Mouse (Mus musculus) right cerebral cortex, postnatal 14 days (tissue): ENCODE data around the gene Hsd3b5.
"Not testable (repeated sequence)": the region's sequence is repeated elsewhere in the genome, so short reads cannot be mapped to it uniquely, and the experiment has no call there.

ENCODE experiments used
- DNase-seq: peaks from one replicate; pipeline ENCODE4 v3.0.0; 2022

The Hsd3b5 gene

DNA sequence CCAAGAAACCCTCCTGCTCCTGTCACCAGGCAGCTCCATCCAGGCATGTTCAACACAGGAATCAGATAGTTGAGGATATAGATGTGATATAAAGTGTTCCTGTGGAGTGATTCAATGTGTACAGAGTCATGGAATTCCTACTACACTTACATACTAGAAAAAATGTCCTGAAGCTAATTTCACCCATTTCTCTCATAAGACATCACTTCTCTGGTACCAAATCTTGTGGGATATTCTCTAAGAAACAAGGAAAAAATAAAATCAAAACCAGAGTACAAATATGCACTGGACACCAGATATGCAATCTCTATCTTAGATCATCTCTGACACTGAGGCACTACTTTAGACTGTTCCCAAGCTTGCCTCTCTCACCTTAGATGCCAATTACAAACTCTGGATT lies at the start of gene Hsd3b5:
Gene Hsd3b5 (minus strand): TSS at position 101 of the 400 bp plus-strand sequence.
- no peak for DNase-seq

DNA sequence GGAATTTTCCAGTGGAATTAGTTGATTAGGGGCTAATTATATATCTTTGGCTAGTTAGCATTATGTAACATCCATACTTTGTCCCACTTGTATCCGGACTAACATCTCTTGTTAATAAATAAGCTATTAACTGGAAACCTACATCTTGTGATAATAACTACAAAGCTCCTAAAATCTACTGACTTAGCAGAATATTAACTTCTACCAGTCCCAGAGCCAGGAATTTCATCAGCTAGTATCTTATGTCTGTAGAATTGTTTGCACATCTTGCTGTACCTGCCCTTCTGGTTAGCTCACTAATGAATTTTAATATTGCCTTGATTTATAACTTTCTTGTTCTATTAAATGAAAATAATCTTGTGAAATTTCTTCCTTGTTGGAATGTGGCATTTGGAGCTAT lies 5.1 kb upstream of the Hsd3b5 start:
- no peak for DNase-seq

DNA sequence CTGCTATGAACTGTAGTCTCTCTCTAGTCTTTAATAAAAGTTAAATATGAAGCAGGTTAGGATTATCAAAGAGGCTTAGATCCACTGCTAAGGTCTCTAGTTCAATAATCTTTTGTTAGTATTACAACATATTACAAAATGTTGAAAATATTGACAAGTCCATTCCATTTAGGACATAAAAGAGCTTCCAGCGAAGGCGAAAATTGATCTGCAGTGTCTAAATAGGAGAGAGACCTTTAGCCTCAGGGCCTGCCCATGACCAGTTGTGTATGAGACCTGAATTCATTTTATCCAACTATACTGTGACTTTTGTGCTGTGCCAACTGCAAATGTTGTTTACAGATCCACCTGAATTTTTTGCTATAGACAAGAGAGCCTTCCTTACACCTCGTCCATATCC lies 419 bp downstream of the Hsd3b5 start:
- no peak for DNase-seq

DNA sequence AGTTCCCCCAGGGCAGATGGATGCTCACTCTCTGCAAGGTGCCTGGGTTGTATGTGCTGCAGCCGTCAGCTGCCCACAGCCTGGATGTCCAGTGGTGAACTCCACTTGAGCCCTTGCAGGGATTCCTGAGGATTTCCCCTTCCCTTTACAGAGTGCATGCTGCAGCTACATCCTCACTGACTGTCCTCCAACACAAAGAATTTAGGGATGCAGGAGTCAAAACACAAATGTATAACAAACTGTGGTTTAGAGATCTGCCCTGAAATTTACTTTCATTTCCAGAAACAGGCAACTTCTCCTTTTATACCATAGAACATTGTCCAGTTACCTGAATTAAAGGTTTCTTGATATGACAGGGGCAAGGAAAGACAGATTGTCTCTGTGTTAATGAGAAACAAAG lies 13.3 kb downstream of the Hsd3b5 start:
- DNase-seq, result not testable (repeated sequence)

DNA sequence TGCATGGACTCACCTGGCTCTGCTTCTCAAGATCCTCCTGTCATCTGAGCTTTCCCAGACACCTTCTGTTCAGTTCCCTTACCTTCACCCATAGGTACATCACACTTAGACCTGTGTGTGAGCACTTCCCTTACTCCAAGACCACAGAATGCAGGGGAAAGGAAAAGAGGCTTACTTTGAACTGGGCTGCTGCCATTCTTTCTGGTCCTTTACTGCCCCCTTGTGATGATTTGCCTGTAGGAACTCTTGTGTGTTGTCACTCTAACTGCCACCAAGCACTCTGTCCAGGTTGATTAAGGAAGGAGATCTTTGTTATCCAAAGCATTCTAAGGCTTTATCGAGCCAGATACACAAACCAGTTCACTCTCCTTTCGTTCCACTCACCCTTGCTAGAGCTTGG lies 13.8 kb downstream of the Hsd3b5 start:
- DNase-seq, result not testable (repeated sequence)

DNA sequence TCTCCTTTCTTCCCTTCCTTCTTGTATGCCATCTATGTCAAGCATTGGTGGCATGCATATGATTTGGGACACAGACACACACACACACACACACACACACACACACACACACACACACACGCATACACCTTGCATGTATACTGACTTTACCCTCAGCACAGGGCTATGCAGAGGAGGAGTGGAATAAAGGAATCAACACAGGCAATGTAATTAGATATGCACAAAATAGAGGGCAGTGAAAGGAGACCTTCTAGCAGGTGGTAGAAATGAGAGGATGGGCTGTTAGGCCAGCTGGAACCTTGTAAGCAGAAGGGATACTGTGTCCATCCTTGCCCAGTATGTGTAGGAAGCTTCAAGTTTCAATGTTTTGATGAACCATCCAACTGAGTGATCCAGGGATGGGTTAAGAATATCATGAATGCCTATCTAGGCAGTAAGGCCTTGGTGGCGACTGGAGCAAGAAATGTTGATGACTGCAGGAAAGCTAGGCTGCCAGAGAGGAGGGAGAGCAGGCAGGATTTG lies 15.6 kb downstream of the Hsd3b5 start:
- not testable (repeated sequence) for DNase-seq

DNA sequence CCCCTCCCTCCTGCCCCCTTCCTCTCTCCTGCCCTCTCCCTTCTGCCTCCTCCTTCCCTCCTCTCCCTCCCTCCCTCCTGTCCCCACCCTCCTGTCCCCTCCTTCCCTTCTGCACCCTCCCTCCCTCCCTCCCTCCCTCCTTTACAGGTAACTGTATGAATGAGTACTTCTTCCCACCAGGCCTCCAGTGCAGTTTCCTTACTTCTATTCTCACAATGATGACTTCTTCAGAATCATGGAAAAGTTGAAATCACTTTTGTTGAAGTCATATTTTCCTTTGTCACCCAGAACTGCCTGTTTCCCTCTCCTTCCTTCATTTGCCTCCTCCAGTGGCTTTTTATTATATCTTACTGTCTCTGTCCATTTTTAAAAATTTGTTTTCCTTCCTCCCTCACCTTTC lies 16.1 kb downstream of the Hsd3b5 start:
- DNase-seq, result no peak

DNA sequence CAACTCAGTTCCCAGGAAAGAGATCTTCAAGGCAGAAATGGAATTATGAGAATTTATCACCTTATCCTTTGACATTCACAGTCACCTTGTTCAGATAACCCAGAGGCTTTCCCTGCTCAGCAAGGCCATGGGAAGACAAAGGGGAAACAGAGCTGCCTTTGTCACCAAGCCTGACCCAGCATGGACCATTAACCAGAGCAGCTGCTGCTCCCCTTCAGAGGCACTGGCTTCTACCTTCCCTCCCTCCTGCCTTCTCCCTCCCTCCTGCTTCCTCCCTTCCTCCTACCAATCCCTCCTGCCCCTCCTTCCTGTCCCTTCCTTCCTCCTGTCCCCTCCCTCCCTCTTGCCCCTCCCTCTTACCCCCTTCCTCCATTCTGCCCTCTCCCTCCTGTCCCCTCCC lies 16.5 kb downstream of the Hsd3b5 start:
- not testable (repeated sequence) for DNase-seq

DNA sequence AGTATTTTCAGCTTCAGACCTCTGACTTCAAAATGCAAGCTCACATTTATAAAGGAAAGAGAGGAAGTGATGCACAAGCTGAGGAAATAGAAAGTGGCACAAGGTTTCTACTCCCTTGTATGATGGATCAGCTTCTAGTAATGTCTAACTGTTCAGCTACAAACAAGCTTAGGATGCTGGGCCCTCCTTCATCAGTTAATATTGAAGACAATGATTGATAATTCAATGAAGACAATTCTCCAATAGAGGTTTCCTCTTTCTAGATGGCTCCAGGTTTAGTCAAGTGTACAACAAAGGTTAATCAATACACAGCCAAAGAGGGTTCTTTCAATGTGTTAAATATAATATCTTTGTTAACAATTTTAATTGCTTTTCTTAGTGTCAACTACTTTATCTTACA lies 41.3 kb downstream of the Hsd3b5 start, which contains the start of gene Gm10681:
Gene Gm10681 (minus strand): TSS at position 101 of the 400 bp plus-strand sequence.
- no peak for DNase-seq

DNA sequence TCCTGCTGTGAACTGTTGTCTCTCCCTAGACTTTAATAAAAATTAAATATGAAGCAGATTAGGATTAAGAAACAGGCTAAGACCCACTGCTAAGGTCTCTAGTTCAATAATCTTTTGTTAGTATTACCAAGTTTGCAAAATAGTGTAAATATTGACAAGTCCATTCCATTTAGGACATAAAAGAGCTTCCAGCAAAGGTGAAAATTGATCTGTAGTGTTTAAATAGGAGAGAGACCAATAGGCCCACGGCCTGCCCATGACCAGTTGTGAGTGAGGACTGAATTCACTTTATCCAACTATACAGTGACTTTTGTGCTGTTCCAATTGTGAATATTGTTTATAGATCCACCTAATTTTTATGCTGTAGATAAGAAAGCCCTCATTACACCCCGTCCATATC lies 42.3 kb downstream of the Hsd3b5 start:
- DNase-seq, result no peak

DNA sequence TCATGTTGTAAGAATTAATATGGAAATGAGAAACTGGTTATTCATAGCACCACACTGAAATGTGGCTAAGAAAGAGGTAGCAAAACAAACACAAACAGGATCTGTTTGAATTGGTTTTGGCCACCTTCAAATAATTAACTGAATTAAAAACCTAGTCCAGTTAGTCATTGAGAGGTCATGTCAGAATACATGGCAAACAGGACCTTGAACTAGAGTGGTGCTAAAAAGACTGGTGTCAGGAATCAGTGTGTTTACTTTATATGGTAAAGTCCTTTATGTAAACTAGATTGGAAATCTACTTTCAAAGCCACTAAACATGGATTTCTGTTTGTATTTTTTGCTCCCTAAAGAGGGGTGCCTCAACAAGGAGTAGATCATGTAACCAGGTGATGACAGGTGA lies 47.4 kb downstream of the Hsd3b5 start:
- not testable (repeated sequence) for DNase-seq

DNA sequence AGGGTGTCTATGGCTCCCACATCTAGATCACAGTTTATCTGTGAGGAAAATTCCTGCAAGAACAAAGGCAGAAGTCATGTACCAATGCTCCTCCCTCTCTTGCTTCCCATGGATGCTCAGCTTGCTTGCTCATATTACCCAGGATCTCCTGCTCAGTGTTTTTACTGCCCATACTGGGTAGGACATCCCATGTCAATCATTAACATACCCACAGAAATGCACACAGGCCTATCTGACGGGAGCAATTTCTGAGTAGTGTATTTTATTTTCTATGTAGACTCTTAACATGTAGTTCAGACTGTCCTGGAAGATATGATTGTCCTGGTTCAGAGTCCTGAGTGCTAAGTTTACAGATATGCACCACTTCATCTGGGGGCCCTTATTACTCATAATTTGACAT lies 47.9 kb downstream of the Hsd3b5 start:
- DNase-seq, result not testable (repeated sequence)

DNA sequence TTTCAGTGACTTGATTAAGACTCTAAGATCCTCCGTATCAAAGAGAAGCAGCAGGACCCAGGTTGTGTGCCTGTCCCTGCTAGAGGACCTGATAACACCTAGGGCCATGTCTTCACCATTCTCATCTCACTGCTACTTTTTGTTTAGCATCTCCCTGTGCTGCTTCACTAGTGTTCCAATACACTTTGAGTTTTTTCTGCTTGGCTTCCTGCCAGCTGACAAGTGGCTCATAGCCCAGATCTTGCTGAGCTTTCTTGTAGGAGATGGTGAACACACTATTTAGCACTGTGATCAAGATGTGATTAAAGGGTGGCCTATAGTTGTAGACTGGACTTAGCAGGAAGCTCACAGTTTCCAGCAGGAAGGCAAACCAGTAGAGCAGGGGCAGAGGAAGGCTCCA lies 49.0 kb downstream of the Hsd3b5 start:
- DNase-seq, result peak; percentile 73
